In genomic region chr9:83804341-83804740, GRCm38 (mm10) we compare ENCODE assay signal across 9 mouse cellular contexts. TPM values are rescaled to one million over a fixed set of nuclear protein-coding genes. Genes with fewer than 3 reads are reported as not detected.
DNase-seq lines count a peak whose midpoint lies in the region; ATAC-seq and TF ChIP-seq lines count a peak whose summit lies in the region.
"Had no signal": no experiment of that assay in that cellular context is flagged by ENCODE, and none has a peak within 500 bp of the region (broad histone marks: within the 10 kb centered on the region; RNA-seq: fewer than 3 reads in every experiment).

No protein-coding gene starts in this region.

- H3K4me3 ChIP-seq in forebrain, embryonic 14.5 days (ENCODE audit: low read depth, low read length), result peak overlapping the region; percentile 83
- H3K4me3 ChIP-seq in limb, embryonic 15.5 days, result peak overlapping the region; percentile 59
- no peak overlapping the region for H3K4me3 ChIP-seq in gastrocnemius, adult 2 months

- H3K4me2 ChIP-seq in forebrain, embryonic 14.5 days (ENCODE audit: low read length), result peak overlapping the region; percentile 74
- no peak overlapping the region for H3K4me2 ChIP-seq in limb, embryonic 15.5 days

- H3K27ac ChIP-seq in forebrain, embryonic 14.5 days (ENCODE audit: low read depth, low read length), result no peak overlapping the region
- no peak overlapping the region for H3K27ac ChIP-seq in limb, embryonic 15.5 days
- no peak overlapping the region for H3K27ac ChIP-seq in gastrocnemius, adult 2 months

- peak overlapping the region; percentile 85 for H3K9ac ChIP-seq in forebrain, embryonic 14.5 days (ENCODE audit: low read length)
- no peak overlapping the region for H3K9ac ChIP-seq in limb, embryonic 15.5 days

- H3K9me3 ChIP-seq in forebrain, embryonic 14.5 days (replicated peaks; ENCODE audit: control insufficient read depth, low read length), result no peaks in the 10 kb centered on the region
- no peaks in the 10 kb centered on the region for H3K9me3 ChIP-seq in limb, embryonic 15.5 days

- WGBS in forebrain, embryonic 14.5 days, result 62% methylated on average over 13 of the region's 13 CpGs
- WGBS in limb, embryonic 15.5 days, result 48% methylated on average over 13 of the region's 13 CpGs

- intact Hi-C loops in gastrocnemius, adult 2 months (cut with DNase I), result no loop called here

- peak; percentile 19 to 36 for DNase-seq in cerebellum, adult 18-20 months
- DNase-seq in cerebellum, postnatal 14 days, result no peak
- peak; percentile 29 for DNase-seq in ES-CJ7 (ENCODE audit: low read depth, low spot score)
- DNase-seq in forebrain, embryonic 14.5 days (ENCODE audit: low spot score), result no peak
- no peak for DNase-seq in gastrocnemius, adult 2 months
- no peak for DNase-seq in layer of hippocampus, adult 18-20 months (ENCODE audit: low spot score in 2 of 2)
- DNase-seq in adrenal gland, postnatal 10 days, result no peak
- DNase-seq: liver had no signal

- no peak for TF ChIP-seq CTCF in gastrocnemius, adult 2 months (IDR thresholded peaks at IDR 0.05)

- ATAC-seq in forebrain, embryonic 14.5 days, result no peak
- no peak for ATAC-seq in limb, embryonic 15.5 days (ENCODE audit: insufficient number of reproducible peaks, low FRiP score, low TSS enrichment, low read depth)

- H3K36me3 ChIP-seq in forebrain, embryonic 14.5 days (ENCODE audit: control insufficient read depth, insufficient read depth, low read length), result no peaks in the 10 kb centered on the region
- H3K36me3 ChIP-seq in limb, embryonic 15.5 days, result no peaks in the 10 kb centered on the region

- H3K4me1 ChIP-seq in forebrain, embryonic 14.5 days (ENCODE audit: control insufficient read depth, insufficient read depth, low read length), result peaks cover 15% of the 10 kb centered on the region
- H3K4me1 ChIP-seq in limb, embryonic 15.5 days, result peaks cover 21% of the 10 kb centered on the region; the same call in 1 of the 2 replicates

- H3K27me3 ChIP-seq in forebrain, embryonic 14.5 days (replicated peaks; ENCODE audit: control insufficient read depth, insufficient read depth, low read length), result no peaks in the 10 kb centered on the region
- H3K27me3 ChIP-seq in limb, embryonic 15.5 days, result peaks cover 15% of the 10 kb centered on the region; the same call in 1 of the 2 replicates

RNA-seq across cellular contexts. Expression of gene Elovl4, which starts 1.7 kb away (rescaled TPM):
- polyA plus RNA-seq in forebrain, embryonic 14.5 days (2014; fragmentation: Nextera tagmentation; extraction: Ambion mirVana), result 62.3 and 70.1 TPM in 2 replicates
- 153 and 168 TPM in 2 replicates for polyA plus RNA-seq in limb, embryonic 15.5 days (2015; fragmentation: Nextera tagmentation; extraction: Ambion mirVana)
- total RNA-seq in gastrocnemius, adult 2 months (2021), result under 1 TPM; 0.08 to 0.25 TPM
- total RNA-seq in layer of hippocampus, adult 18-20 months (2021), result 10 to 100 TPM; 61.5 to 65.1 TPM
- 1 to 10 TPM; 1.8 to 2.2 TPM for total RNA-seq in adrenal gland, postnatal 10 days (2021)

RNA-seq across cellular contexts. Expression of gene Ttk, which starts 30.1 kb away (rescaled TPM):
- polyA plus RNA-seq in forebrain, embryonic 14.5 days (2014; fragmentation: Nextera tagmentation; extraction: Ambion mirVana), result 16.3 and 16.7 TPM in 2 replicates
- 26.1 and 26.3 TPM in 2 replicates for polyA plus RNA-seq in limb, embryonic 15.5 days (2015; fragmentation: Nextera tagmentation; extraction: Ambion mirVana)
- total RNA-seq in gastrocnemius, adult 2 months (2021), result under 1 TPM; 0.08 to 0.14 TPM
- total RNA-seq in layer of hippocampus, adult 18-20 months (2021), result 1 to 10 TPM in 1 of 2 experiments, under 1 TPM in 1; 0.52 to 1.1 TPM
- 1 to 10 TPM; 8.1 to 8.8 TPM for total RNA-seq in adrenal gland, postnatal 10 days (2021)

Comparison
In these comparisons a context has a peak if more than half of its experiments do, and no peak if none do; other contexts are left out.
1. DNase-seq: peak in cerebellum, adult 18-20 months (2 of 2) and ES-CJ7 (single experiment); none in cerebellum, postnatal 14 days (0 of 2), forebrain, embryonic 14.5 days (single experiment), gastrocnemius, adult 2 months (single experiment), layer of hippocampus, adult 18-20 months (0 of 2) and adrenal gland, postnatal 10 days (single experiment).
2. RNA of gene Elovl4, which starts 1.7 kb away (total RNA-seq): 61.5 to 65.1 TPM in layer of hippocampus, adult 18-20 months; 1.8 to 2.2 TPM in adrenal gland, postnatal 10 days and 0.08 to 0.25 TPM in gastrocnemius, adult 2 months; every median in the first group is over 10 times any median in the second.
3. RNA of gene Ttk, which starts 30.1 kb away (total RNA-seq): 8.1 to 8.8 TPM in adrenal gland, postnatal 10 days; 0.52 to 1.1 TPM in layer of hippocampus, adult 18-20 months and 0.08 to 0.14 TPM in gastrocnemius, adult 2 months; every median in the first group is over 4 times any median in the second.